Mouse (Mus musculus): ENCODE measurements around the gene Rtcb.

- TF ChIP-seq GATA1 (IDR thresholded peaks at IDR 0.05; ENCODE audit: borderline replicate concordance, low read length) (no peak), FLI1 (IDR thresholded peaks at IDR 0.05; ENCODE audit: low read length) (no peak)
Observed at GRCm38 (mm10) chr10:85929962-85930361, 27.7 kb downstream of the Rtcb start.

Data from megakaryocyte, embryonic 14.5 days (primary cell).